Mouse (Mus musculus) liver, postnatal 0 days (tissue): ENCODE results near the gene Atp8a2.

Experiments
- CTCF ChIP-seq: sonication (generic); IDR thresholded peaks from 2 replicates; pipeline ENCODE4 v1.5.1; 2016; ENCODE audit warnings: antibody characterized with exemption, low read depth
- EP300 ChIP-seq: IDR thresholded peaks from 2 replicates; pipeline ENCODE4 v1.6.1; 2016; ENCODE audit warnings: antibody characterized with exemption, low read depth, mild to moderate bottlenecking

GRCm38 (mm10) chr14:59888446-59888845, 308.5 kb downstream of the Atp8a2 start:
- no peak for TF ChIP-seq CTCF
- TF ChIP-seq EP300 = no peak
